Mouse (Mus musculus) CD4-positive, CD25-positive, alpha-beta regulatory T cell (primary cell): Measurements from ENCODE around the gene Xrn2. TPM values are rescaled to one million over a fixed set of nuclear protein-coding genes. Genes with fewer than 3 reads are reported as not detected.

Experiments used
- polyA plus RNA-seq: library from polyadenylated mRNA; unstranded; fragments of 100-300 nt; shearing (Covaris generic); gene quantifications from one replicate; pipeline ENCODE4 v1.2.1, GENCODE M21; 2017

Gene Xrn2
- 162 TPM for polyA plus RNA-seq

DNA sequence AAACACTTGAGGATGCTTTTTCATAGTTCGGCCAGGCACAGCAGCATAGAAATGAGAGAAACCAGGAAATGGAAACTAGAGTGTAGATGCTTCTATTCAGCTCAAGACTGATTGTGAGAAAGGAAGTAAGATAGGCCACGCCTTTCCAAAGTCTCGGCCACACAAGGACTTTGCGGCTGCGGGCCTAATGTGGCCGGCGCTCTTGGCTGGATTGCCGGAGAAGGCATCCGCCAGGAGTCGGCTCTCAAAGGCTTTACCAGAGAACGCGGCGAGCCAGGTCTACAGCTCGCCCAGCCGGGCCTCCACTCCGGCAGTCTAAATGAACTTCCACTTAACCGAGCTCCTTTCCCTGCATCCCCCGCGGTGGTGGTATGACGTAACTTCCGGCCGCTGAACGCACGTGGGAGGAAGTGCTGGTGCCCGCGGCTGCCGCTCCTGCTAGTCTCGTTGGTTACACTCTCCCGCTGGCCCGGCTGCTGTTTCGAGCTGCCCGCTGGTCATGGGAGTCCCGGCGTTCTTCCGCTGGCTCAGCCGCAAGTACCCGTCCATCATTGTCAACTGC lies at the start of gene Xrn2:
Gene Xrn2 (plus strand): TSS at position 374 of the 562 bp plus-strand sequence.

DNA sequence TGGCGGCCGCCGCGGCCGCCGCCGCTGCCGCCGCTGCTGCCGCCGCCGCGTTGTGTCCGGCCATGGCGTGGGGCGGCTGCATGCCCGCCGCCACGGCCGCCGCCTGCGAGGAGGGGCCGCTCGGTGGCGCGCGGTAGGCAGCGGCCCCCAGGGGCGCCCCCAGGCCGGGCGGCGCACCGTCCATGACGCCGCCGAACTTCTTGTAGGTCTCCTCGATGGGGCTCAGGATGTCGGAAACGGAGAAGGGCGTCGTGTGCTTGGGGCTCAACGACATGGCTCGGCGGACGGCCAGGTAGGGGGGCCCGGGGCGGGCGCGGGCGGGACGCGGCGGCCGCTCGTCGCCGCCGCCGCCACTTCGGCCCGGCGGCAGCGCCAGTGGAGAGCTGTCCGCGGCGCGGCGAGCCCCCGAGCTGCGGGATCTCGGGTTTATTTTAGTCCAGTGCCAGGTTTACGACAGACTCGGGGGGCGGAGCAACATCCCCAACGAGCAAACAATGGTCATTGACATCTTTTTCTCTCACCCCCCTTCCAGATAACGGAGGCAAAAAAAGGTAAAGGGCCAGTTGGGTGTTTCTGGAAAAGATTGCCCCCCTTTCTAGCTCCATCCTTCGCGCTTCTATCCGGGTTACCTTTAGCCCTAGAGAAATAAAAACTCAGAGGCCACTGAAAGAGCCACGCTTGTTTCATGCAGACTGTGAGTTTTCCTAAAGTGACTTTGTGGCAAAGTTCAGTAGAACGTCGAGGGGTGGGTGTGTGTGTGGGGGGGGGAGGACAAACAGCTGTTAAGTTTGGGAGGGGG lies 72.5 kb downstream of the Xrn2 start, which contains the start of gene Nkx2-4:
Gene Nkx2-4 (minus strand): TSS at position 374 of the 799 bp plus-strand sequence.

Other genes with a start within 250 kb of the Xrn2 start
- gene Kiz, start 157.1 kb upstream of the Xrn2 start, polyA plus RNA-seq: 18.3 TPM
- not detected for gene Nkx2-4, start 72.4 kb downstream of the Xrn2 start, polyA plus RNA-seq
- not detected for gene Nkx2-2, start 181.2 kb downstream of the Xrn2 start, polyA plus RNA-seq